Mouse (Mus musculus): ENCODE data around the gene Btg3. TPM values are rescaled to one million over a fixed set of nuclear protein-coding genes. Genes with fewer than 3 reads are reported as not detected.
A peak's percentile ranks its signal among the peaks of the same experiment; 100 is the strongest.

The Btg3 gene
- 17.0 TPM for polyA plus RNA-seq (2012; fragmentation: generic; extraction: Trizol)

GRCm38 (mm10) chr16:78376745-78377570 is at the start of gene Btg3:
Gene Btg3 (minus strand): TSS chr16:78377192.
- H3K4me2 ChIP-seq (ENCODE audit: low read depth) = peak within 1 kb of the TSS; percentile 38
- H3ac ChIP-seq (ENCODE audit: control insufficient read depth, insufficient read length) = peak within 1 kb of the TSS; percentile 89
- H3K4me3 ChIP-seq = peak within 1 kb of the TSS; percentile 47
- H3K27me3 ChIP-seq (ENCODE audit: control insufficient read depth, insufficient read depth, insufficient read length) = no peaks in the 10 kb centered on the region
- peaks cover 29% of the 10 kb centered on the region for H3K79me2 ChIP-seq (ENCODE audit: control insufficient read depth, insufficient read depth)
- peaks cover 10% of the 10 kb centered on the region for H3K36me3 ChIP-seq (ENCODE audit: control insufficient read depth, insufficient read depth)
- TF ChIP-seq REST (IDR thresholded peaks at IDR 0.05; ENCODE audit: insufficient read depth, insufficient read length) (no peak), USF1 (IDR thresholded peaks at IDR 0.05; ENCODE audit: low read depth) (no peak), POLR2AphosphoS2 (IDR thresholded peaks at IDR 0.05; ENCODE audit: insufficient read length, low read depth) (peak; percentile 75), POLR2A (IDR thresholded peaks at IDR 0.05; ENCODE audit: insufficient read length, low read depth) (peak; percentile 71), MAX (IDR thresholded peaks at IDR 0.05; ENCODE audit: low read depth) (no peak), TCF3 (IDR thresholded peaks at IDR 0.05; ENCODE audit: insufficient read length, low read depth) (no peak)

- TF ChIP-seq TCF3 (IDR thresholded peaks at IDR 0.05; ENCODE audit: insufficient read length, low read depth) = no peak
- TF ChIP-seq MAX (IDR thresholded peaks at IDR 0.05; ENCODE audit: low read depth) = no peak
- no peak for TF ChIP-seq REST (IDR thresholded peaks at IDR 0.05; ENCODE audit: insufficient read depth, insufficient read length)
- no peak for TF ChIP-seq MYOD1 (IDR thresholded peaks at IDR 0.05; ENCODE audit: control insufficient read depth in 1 of 3, insufficient read length in 2 of 3, low read depth in 2 of 3)
- no peak for TF ChIP-seq USF1 (IDR thresholded peaks at IDR 0.05; ENCODE audit: low read depth)
- TF ChIP-seq CEBPB (IDR thresholded peaks at IDR 0.05; ENCODE audit: insufficient read depth, poor library complexity, severe bottlenecking) = no peak
- no peak for TF ChIP-seq E2F4 (IDR thresholded peaks at IDR 0.05; ENCODE audit: insufficient read depth)
- TF ChIP-seq POLR2A (IDR thresholded peaks at IDR 0.05; ENCODE audit: insufficient read length, low read depth) = no peak
- TF ChIP-seq POLR2AphosphoS2 (IDR thresholded peaks at IDR 0.05; ENCODE audit: insufficient read length, low read depth) = no peak
- TF ChIP-seq MYOG (IDR thresholded peaks at IDR 0.05; ENCODE audit: control insufficient read depth in 1 of 3, insufficient read depth in 1 of 3, insufficient read length in 2 of 3, low read depth in 2 of 3) = no peak
- no peak for TF ChIP-seq SRF (IDR thresholded peaks at IDR 0.05; ENCODE audit: control insufficient read depth, insufficient read length, low read depth)
- TF ChIP-seq TCF12 (IDR thresholded peaks at IDR 0.05; ENCODE audit: insufficient read depth, poor library complexity, severe bottlenecking) = no peak
- Histone ChIP-seq H3K79me2 (ENCODE audit: control insufficient read depth, insufficient read depth) (no peaks in the 10 kb centered on the region), H3K4me3 (no peak overlapping the region), H3K4me2 (ENCODE audit: low read depth) (no peak overlapping the region), H3K27me3 (ENCODE audit: control insufficient read depth, insufficient read depth, insufficient read length) (no peaks in the 10 kb centered on the region), H3K36me3 (ENCODE audit: control insufficient read depth, insufficient read depth) (no peaks in the 10 kb centered on the region), H3ac (ENCODE audit: control insufficient read depth, insufficient read length) (no peak overlapping the region)
These were observed 40.7 kb upstream of the Btg3 start for GRCm38 (mm10) chr16:78417733-78418132.

DNA sequence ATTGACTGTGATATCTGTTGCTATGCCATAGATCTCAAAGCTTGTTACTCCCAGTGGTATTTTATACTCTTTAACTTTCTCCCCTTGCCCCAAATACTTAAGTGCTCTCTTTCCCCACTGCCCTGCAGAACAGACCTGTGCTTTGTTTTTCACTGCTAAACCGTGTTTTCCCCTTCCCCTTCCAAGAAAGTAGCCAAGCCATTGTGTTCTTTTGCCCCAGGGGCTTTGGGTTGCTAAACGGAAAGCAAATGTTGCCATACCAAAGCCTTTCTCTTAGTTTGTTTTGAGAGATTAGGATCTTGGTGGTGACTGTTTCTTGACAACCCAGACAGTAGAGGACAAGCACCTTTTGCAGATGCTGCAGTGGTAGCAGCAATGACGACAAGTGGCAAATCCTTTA is 39.5 kb upstream of the Btg3 start:
- no peak overlapping the region for H3ac ChIP-seq (ENCODE audit: control insufficient read depth, insufficient read length)
- no peaks in the 10 kb centered on the region for H3K27me3 ChIP-seq (ENCODE audit: control insufficient read depth, insufficient read depth, insufficient read length)
- no peak overlapping the region for H3K4me3 ChIP-seq
- H3K4me2 ChIP-seq (ENCODE audit: low read depth) = no peak overlapping the region
- H3K79me2 ChIP-seq (ENCODE audit: control insufficient read depth, insufficient read depth) = no peaks in the 10 kb centered on the region
- TF ChIP-seq USF1 (IDR thresholded peaks at IDR 0.05; ENCODE audit: low read depth) (no peak), MAX (IDR thresholded peaks at IDR 0.05; ENCODE audit: low read depth) (no peak), POLR2AphosphoS2 (IDR thresholded peaks at IDR 0.05; ENCODE audit: insufficient read length, low read depth) (no peak), CEBPB (IDR thresholded peaks at IDR 0.05; ENCODE audit: insufficient read depth, poor library complexity, severe bottlenecking) (no peak), MYOD1 (IDR thresholded peaks at IDR 0.05; ENCODE audit: control insufficient read depth in 1 of 3, insufficient read length in 2 of 3, low read depth in 2 of 3) (no peak), REST (IDR thresholded peaks at IDR 0.05; ENCODE audit: insufficient read depth, insufficient read length) (no peak), SRF (IDR thresholded peaks at IDR 0.05; ENCODE audit: control insufficient read depth, insufficient read length, low read depth) (no peak), TCF3 (IDR thresholded peaks at IDR 0.05; ENCODE audit: insufficient read length, low read depth) (no peak), MYOG (IDR thresholded peaks at IDR 0.05; ENCODE audit: control insufficient read depth in 1 of 3, insufficient read depth in 1 of 3, insufficient read length in 2 of 3, low read depth in 2 of 3) (no peak), TCF12 (IDR thresholded peaks at IDR 0.05; ENCODE audit: insufficient read depth, poor library complexity, severe bottlenecking) (no peak), POLR2A (IDR thresholded peaks at IDR 0.05; ENCODE audit: insufficient read length, low read depth) (no peak), E2F4 (IDR thresholded peaks at IDR 0.05; ENCODE audit: insufficient read depth) (no peak)
- H3K36me3 ChIP-seq (ENCODE audit: control insufficient read depth, insufficient read depth) = no peaks in the 10 kb centered on the region

DNA sequence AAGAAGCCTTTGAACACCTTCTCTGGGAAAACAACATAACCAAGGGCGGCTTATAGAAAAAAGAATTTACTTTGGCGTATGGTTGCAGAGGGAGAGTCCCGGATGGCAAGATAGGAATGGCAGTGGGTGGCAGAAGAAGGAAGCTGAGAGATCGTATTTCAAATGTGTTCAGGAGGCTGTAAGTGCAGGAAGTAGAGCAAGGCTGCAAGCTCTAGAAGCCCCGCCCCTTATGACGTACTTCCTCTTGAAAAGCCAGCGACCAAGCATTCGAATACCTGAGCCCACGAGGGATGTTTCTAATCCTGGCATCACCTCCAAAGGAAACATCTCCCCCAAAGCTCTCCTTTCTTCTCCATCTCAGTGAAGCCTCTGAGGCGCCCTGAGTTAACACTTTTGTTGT is 33.0 kb upstream of the Btg3 start:
- TF ChIP-seq E2F4 (IDR thresholded peaks at IDR 0.05; ENCODE audit: insufficient read depth) (no peak), MAX (IDR thresholded peaks at IDR 0.05; ENCODE audit: low read depth) (no peak), TCF3 (IDR thresholded peaks at IDR 0.05; ENCODE audit: insufficient read length, low read depth) (no peak), REST (IDR thresholded peaks at IDR 0.05; ENCODE audit: insufficient read depth, insufficient read length) (no peak)
- Histone ChIP-seq H3ac (ENCODE audit: control insufficient read depth, insufficient read length) (no peak overlapping the region), H3K36me3 (ENCODE audit: control insufficient read depth, insufficient read depth) (no peaks in the 10 kb centered on the region), H3K4me2 (ENCODE audit: low read depth) (no peak overlapping the region), H3K79me2 (ENCODE audit: control insufficient read depth, insufficient read depth) (no peaks in the 10 kb centered on the region), H3K4me3 (no peak overlapping the region), H3K27me3 (ENCODE audit: control insufficient read depth, insufficient read depth, insufficient read length) (no peaks in the 10 kb centered on the region)

DNA sequence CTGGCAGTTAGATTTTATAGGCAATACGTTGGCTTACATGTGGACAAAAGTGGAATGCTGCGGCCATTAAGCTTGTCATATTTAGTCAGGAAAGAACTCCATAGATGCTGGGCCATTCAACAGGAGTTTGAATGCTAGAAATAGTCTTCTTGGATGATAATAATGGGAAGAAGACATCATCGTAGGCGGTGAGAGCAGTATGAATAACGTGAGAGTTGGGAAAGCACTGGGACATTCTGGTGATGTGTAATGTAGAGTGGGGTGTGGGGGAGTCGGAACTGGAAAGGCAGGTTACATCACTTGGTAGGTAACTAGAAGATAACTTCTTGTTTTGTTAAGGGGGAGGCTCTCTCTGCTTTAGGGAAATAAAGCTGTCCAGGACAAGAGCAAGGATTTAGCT is 30.9 kb upstream of the Btg3 start:
- Histone ChIP-seq H3ac (ENCODE audit: control insufficient read depth, insufficient read length) (no peak overlapping the region), H3K4me2 (ENCODE audit: low read depth) (no peak overlapping the region), H3K36me3 (ENCODE audit: control insufficient read depth, insufficient read depth) (no peaks in the 10 kb centered on the region), H3K27me3 (ENCODE audit: control insufficient read depth, insufficient read depth, insufficient read length) (no peaks in the 10 kb centered on the region), H3K4me3 (no peak overlapping the region), H3K79me2 (ENCODE audit: control insufficient read depth, insufficient read depth) (no peaks in the 10 kb centered on the region)
- no peak for TF ChIP-seq REST (IDR thresholded peaks at IDR 0.05; ENCODE audit: insufficient read depth, insufficient read length)
- TF ChIP-seq POLR2AphosphoS2 (IDR thresholded peaks at IDR 0.05; ENCODE audit: insufficient read length, low read depth) = no peak
- TF ChIP-seq MAX (IDR thresholded peaks at IDR 0.05; ENCODE audit: low read depth) = no peak
- TF ChIP-seq SRF (IDR thresholded peaks at IDR 0.05; ENCODE audit: control insufficient read depth, insufficient read length, low read depth) = no peak
- no peak for TF ChIP-seq USF1 (IDR thresholded peaks at IDR 0.05; ENCODE audit: low read depth)
- no peak for TF ChIP-seq TCF3 (IDR thresholded peaks at IDR 0.05; ENCODE audit: insufficient read length, low read depth)
- TF ChIP-seq POLR2A (IDR thresholded peaks at IDR 0.05; ENCODE audit: insufficient read length, low read depth) = no peak
- no peak for TF ChIP-seq E2F4 (IDR thresholded peaks at IDR 0.05; ENCODE audit: insufficient read depth)
- no peak for TF ChIP-seq CEBPB (IDR thresholded peaks at IDR 0.05; ENCODE audit: insufficient read depth, poor library complexity, severe bottlenecking)
- TF ChIP-seq MYOG (IDR thresholded peaks at IDR 0.05; ENCODE audit: control insufficient read depth in 1 of 3, insufficient read depth in 1 of 3, insufficient read length in 2 of 3, low read depth in 2 of 3) = no peak
- no peak for TF ChIP-seq MYOD1 (IDR thresholded peaks at IDR 0.05; ENCODE audit: control insufficient read depth in 1 of 3, insufficient read length in 2 of 3, low read depth in 2 of 3)
